Mouse (Mus musculus) erythroid progenitor cell, adult 5-6 weeks (primary cell): ENCODE measurements around the gene Clba1. TPM values are rescaled to one million over a fixed set of nuclear protein-coding genes. Genes with fewer than 3 reads are reported as not detected.
"Not testable (repeated sequence)": the region's sequence is repeated elsewhere in the genome, so short reads cannot be mapped to it uniquely, and the experiment has no call there.

ENCODE experiments used
- ATAC-seq: replicated peaks from 2 replicates; pipeline ENCODE4 v1.8.0; 2016; ENCODE audit warnings: moderate number of reproducible peaks, mild to moderate bottlenecking, moderate TSS enrichment, inconsistent platforms; ENCODE audit not compliant: poor library complexity, low FRiP score, severe bottlenecking
- total RNA-seq, 2 experiments: library from RNA; stranded (forward) in 1 of 2; stranded (reverse) in 1 of 2; fragments of 150-400 nt in 1 of 2; fragments of 186-747, 209-891 nt in 1 of 2; gene quantifications; 2 replicates each; pipeline versions ENCODE4 v1.2.3 to v1.2.4; 2015 to 2017; ENCODE audit warnings: low replicate concordance in 2 of 2

Gene Clba1
- total RNA-seq, 2 experiments from 2014 or later, result not detected

- no peak for ATAC-seq
Measured at GRCm38 (mm10) chr12:112810092-112810885, 1.6 kb downstream of the Clba1 start.

DNA sequence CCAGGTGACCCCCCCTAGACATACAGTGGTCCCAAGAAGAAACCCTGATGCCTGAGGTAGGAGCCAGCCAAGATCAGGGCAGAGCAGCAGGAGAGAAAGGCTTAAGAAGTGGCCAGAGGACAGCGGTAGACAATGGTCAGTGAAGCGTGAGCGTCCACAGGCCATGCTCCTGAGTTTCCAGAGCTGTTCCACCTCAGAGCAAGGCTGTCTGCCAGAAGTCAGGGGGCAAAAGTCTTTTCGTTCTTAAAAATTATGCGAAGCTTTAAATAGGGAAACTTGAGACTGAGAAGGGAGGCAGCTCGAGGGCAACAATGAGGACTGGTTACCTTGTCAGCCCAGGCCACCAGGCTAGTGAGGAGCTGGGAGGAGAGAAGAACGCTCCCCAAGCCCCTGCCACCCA, 4.6 kb downstream of the Clba1 start:
- no peak for ATAC-seq

DNA sequence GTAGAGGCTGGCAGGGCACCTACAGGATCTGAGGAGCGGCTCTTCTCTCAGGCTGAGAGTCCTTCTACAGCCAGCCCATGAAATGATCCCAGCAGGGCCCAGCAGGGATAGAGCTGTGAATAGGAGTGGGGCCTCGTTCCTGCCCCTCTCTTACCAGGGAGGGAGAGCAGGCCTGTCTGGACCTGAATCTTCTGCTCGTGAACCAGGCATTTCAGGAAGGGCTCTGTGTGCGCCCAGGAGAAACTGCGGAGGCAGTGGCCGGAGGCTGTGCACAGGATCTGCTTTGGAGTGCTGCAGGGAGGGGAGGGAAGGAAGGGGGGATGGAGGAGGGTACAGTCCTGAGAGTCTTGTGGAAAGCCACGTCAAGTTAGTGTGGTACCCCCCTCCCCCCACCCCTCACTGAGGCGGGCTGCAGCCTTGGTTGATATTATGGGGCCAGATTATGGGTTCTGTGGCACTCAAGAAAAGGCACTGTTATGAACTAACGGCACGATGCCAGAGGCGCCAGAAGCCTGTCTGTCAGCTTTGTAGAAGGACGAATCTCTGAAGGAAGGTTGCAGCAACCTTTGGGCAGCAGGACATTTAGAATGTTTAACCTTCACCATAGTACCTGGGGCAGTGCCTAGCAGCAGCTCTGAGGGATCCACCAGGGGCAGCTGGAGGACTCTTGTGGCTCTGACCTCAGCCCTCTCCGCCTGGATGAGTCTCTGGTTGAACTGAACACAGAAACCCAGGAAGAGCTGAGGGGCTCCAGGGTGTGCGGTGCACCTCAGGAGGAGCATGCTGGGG, 6.1 kb downstream of the Clba1 start:
- ATAC-seq, result no peak

DNA sequence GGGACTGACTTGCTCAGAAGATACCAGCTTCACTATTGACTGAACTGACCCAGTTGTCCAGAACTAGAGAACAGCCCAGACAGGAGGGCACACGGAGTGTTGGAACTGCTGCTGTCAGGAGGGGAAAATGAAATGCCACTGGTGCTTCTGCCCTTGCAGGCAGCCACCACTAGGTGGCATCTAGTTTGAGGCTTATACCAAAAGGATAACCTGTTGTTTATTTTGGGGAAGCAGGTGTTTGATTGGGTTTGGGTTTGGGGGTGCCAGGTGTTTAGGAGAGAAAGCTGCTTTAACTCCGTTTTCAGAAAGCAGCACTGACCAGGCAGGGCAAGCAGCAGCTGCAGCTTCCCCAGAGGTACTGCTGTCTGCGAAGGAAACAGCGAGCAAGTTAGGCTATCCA, 7.6 kb downstream of the Clba1 start:
- peak; percentile 53 for ATAC-seq

GRCm38 (mm10) chr12:112816866-112817265, 8.1 kb downstream of the Clba1 start:
- ATAC-seq, result not testable (repeated sequence)

- no peak for ATAC-seq
Measured at GRCm38 (mm10) chr12:112819057-112819662, 10.4 kb downstream of the Clba1 start.

- ATAC-seq, result no peak
Measured at GRCm38 (mm10) chr12:112820401-112820999, 11.8 kb downstream of the Clba1 start.

DNA sequence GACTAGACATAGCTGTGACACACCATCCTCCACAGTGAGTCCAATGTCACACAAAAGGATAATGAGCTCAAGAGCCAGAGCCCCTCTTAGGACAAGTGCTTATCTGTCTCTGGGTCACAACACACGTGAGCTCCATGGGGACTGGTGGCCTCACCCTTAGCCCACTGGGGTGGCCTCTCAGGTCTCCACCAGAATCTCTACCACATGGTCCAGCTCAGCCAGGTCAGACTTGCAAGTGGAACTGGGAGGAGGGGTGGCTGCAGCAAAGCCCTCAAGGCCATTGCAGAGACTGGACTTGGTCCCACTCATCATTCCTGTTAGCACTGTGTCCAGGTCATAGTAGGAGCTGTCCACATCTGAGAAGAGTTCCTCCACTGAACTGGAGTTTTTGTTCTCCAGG, 12.5 kb downstream of the Clba1 start:
- no peak for ATAC-seq

- no peak for ATAC-seq
Measured at GRCm38 (mm10) chr12:112821974-112822373, 13.2 kb downstream of the Clba1 start.

- no peak for ATAC-seq
Measured at GRCm38 (mm10) chr12:112822676-112823075, 13.9 kb downstream of the Clba1 start.

- no peak for ATAC-seq
Measured at GRCm38 (mm10) chr12:112823221-112823620, 14.5 kb downstream of the Clba1 start.

DNA sequence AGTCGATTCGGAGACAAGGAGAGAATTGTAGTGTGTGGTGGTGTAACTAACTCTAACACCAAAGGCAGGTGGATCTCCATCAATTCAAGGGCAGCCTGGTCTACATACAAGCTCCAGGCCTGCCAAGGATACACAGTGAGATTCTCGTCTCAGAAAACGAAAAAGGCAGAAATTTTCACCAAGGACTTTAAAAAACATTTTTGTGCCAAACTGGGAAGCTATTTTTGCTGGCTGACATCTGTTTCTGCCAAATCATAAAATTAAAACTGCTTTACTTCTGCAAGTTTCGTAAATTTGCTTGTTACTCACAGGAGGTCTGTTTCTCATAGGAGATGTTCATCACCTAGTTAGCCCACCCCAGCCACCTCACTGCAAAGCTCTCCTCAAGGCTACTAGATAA, 17.2 kb downstream of the Clba1 start:
- no peak for ATAC-seq

GRCm38 (mm10) chr12:112828501-112829243, 19.9 kb downstream of the Clba1 start:
- ATAC-seq, result peak; percentile 25

DNA sequence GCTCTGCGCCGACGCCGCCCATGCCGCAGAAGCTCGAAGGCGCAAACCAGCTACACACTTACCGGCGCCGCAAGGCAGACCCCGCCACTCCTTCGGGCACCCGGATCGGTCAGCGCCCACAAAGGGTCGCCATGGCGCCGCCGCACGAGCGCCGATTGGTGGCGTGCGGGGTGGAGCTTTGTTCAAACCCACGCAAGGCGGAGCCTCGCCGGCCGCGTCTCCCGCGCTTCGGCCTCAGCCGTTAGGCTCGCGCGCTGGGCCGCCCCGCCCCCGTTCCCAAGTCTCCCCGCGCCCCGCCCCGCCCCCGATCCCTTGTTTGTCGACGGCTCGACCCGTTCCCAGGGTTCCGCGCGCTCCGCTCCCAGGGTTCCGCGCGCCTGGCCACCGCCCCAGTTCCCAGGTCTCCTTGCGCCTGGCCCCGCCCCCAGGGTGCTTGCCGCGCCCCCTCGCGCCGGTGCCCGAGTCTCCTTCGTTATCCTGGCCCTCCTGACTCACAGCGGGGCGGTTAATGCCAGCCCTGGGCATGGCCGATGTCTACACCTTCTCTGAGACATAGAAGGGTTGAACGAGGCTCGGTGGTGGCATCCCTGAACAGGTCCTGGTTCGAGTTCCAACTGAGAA, 20.6 kb downstream of the Clba1 start, which contains the start of gene Cdca4:
Gene Cdca4 (minus strand): TSS at position 180 of the 621 bp plus-strand sequence.
- peak; percentile 89 for ATAC-seq

- no peak for ATAC-seq
Measured at GRCm38 (mm10) chr12:112830141-112830540, 21.4 kb downstream of the Clba1 start.

DNA sequence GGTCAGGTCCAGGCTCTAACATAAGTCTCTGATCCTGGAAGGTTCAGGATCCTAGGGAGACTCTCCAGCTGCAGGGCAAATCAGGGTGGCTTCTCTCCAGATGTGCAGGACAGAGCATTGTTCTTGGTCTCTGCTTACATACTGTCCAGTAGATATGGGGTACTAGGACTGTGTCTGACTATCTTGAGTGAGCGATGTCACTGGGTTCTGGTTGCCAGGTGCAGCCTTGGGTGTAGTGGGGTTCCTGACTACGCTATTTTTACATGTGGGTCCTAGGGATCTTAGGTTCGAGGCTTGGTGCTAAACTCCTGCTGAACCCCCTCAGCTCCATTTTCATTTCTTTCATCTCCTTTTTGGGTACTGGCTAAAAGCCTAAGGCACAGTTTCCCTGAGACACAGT, 21.8 kb downstream of the Clba1 start:
- ATAC-seq, result no peak

- no peak for ATAC-seq
Measured at GRCm38 (mm10) chr12:112832411-112832810, 23.7 kb downstream of the Clba1 start.

GRCm38 (mm10) chr12:112833527-112833926, 24.8 kb downstream of the Clba1 start:
- no peak for ATAC-seq

GRCm38 (mm10) chr12:112835046-112835445, 26.3 kb downstream of the Clba1 start:
- ATAC-seq, result no peak
